Mouse (Mus musculus): ENCODE data around the gene Ahsa2. TPM values are rescaled to one million over a fixed set of nuclear protein-coding genes. Genes with fewer than 3 reads are reported as not detected.

Ahsa2 gene
- 49.5 and 52.8 TPM in 2 replicates for polyA plus RNA-seq (2015; fragmentation: Nextera tagmentation; extraction: Ambion mirVana)

GRCm38 (mm10) chr11:23497718-23498509 lies at the start of gene Ahsa2:
Gene Ahsa2 (minus strand): TSS chr11:23498030.

GRCm38 (mm10) chr11:23520473-23521205 lies 22.8 kb upstream of the Ahsa2 start, which contains the start of gene 1700093K21Rik:
Gene 1700093K21Rik (minus strand): TSS chr11:23521155.

Small RNAs within 50 kb of the gene (microRNA-seq; reads per million reads assigned to microRNA genes)
- not detected for gene Gm47279

Other genes with a start within 250 kb of the Ahsa2 start
- 29.2 and 31.7 TPM in 2 replicates for gene Xpo1, start 242.0 kb downstream of the Ahsa2 start, polyA plus RNA-seq (2015; fragmentation: Nextera tagmentation; extraction: Ambion mirVana)
- gene Usp34, start 191.1 kb downstream of the Ahsa2 start, polyA plus RNA-seq (2015; fragmentation: Nextera tagmentation; extraction: Ambion mirVana), result 28.3 and 31.1 TPM in 2 replicates
- gene 1700093K21Rik, start 23.1 kb upstream of the Ahsa2 start, polyA plus RNA-seq (2015; fragmentation: Nextera tagmentation; extraction: Ambion mirVana), result 0.17 TPM in 1 of 2 replicates, not detected in the other
- gene 0610010F05Rik, start 135.6 kb upstream of the Ahsa2 start, polyA plus RNA-seq (2015; fragmentation: Nextera tagmentation; extraction: Ambion mirVana), result 118 and 121 TPM in 2 replicates
- 8.3 and 9.2 TPM in 2 replicates for gene Pus10, start 167.6 kb upstream of the Ahsa2 start, polyA plus RNA-seq (2015; fragmentation: Nextera tagmentation; extraction: Ambion mirVana)
- gene Pex13, start 167.9 kb upstream of the Ahsa2 start, polyA plus RNA-seq (2015; fragmentation: Nextera tagmentation; extraction: Ambion mirVana), result 24.8 and 32.1 TPM in 2 replicates

Measured in neural tube, postnatal 0 days (tissue).